In genomic region chr10:127122018-127122417, GRCm38 (mm10) we compare ENCODE assay signal across 1 mouse cellular context.
TF ChIP-seq lines count a peak whose summit lies in the region.

No protein-coding gene starts in this region.

TF ChIP-seq in CH12.LX, 34 proteins besides CTCF, POLR2A, EP300 and RAD21:
- no peak for TF ChIP-seq ZMIZ1 (IDR thresholded peaks at IDR 0.05; ENCODE audit: low read depth, low read length)
- no peak for TF ChIP-seq CHD2 (IDR thresholded peaks at IDR 0.05; ENCODE audit: low read length)
- no peak for TF ChIP-seq ZNF384 (IDR thresholded peaks at IDR 0.05; ENCODE audit: low read depth, low read length)
- TF ChIP-seq NRF1 (IDR thresholded peaks at IDR 0.05; ENCODE audit: low read depth, low read length), result no peak
- no peak for TF ChIP-seq GABPA (IDR thresholded peaks at IDR 0.05; ENCODE audit: insufficient replicate concordance, low read depth, low read length)
- no peak for TF ChIP-seq USF1 (IDR thresholded peaks at IDR 0.05; ENCODE audit: low read depth, low read length)
- no peak for TF ChIP-seq ETS1 (conservative IDR thresholded peaks at IDR 0.05; ENCODE audit: low read depth, low read length)
- TF ChIP-seq KAT2A (IDR thresholded peaks at IDR 0.05; ENCODE audit: insufficient replicate concordance, low read length), result no peak
- TF ChIP-seq MAX (IDR thresholded peaks at IDR 0.05; ENCODE audit: low read length), result no peak
- TF ChIP-seq MAFK (IDR thresholded peaks at IDR 0.05; ENCODE audit: insufficient replicate concordance, low read length), result no peak
- TF ChIP-seq TBP (conservative IDR thresholded peaks at IDR 0.05; ENCODE audit: low read depth, low read length), result no peak
- TF ChIP-seq HCFC1 (IDR thresholded peaks at IDR 0.05; ENCODE audit: low read depth, low read length), result no peak
- TF ChIP-seq ZKSCAN1 (IDR thresholded peaks at IDR 0.05; ENCODE audit: borderline replicate concordance, low read depth, low read length), result no peak
- TF ChIP-seq ZC3H11A (IDR thresholded peaks at IDR 0.05; ENCODE audit: low read depth, low read length), result no peak
- TF ChIP-seq BHLHE40 (IDR thresholded peaks at IDR 0.05; ENCODE audit: low read depth, low read length), result no peak
- no peak for TF ChIP-seq MEF2A (IDR thresholded peaks at IDR 0.05; ENCODE audit: borderline replicate concordance, low read depth, low read length)
TF ChIP-seq in CH12.LX: peak in this region for 0.
